Comparison of ENCODE assay signal across 13 mouse cellular contexts in the genomic region with DNA sequence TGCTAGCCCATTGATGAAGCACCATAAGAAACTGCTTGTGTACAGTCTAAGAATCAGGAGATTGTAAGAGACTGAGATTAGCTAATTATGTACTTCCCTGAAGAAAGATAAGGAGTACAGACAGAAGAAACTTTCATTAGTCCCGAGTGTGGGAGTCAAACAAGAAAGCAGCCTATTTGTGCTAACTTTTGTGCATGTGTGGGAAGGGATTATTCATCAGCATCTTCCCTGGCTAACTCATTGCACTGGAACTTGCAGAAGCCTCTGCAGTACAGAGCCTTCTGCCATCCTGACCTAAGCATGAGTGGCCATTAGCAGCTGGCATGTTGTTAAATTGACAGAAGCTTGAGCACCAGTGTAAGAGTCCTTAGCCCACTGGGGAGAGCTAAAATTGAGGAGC.
"Had no signal": no experiment of that assay in that cellular context is flagged by ENCODE, and none has a peak within 500 bp of the region (broad histone marks: within the 10 kb centered on the region; RNA-seq: fewer than 3 reads in every experiment).

No protein-coding gene starts in this region.

- H3K36me3 ChIP-seq: limb, embryonic 12.5 days; liver, embryonic 13.5 days; neural tube, embryonic 12.5 days; stomach, embryonic 15.5 days had no signal

- H3K27ac ChIP-seq: kidney, postnatal 0 days; limb, embryonic 12.5 days; liver, embryonic 13.5 days; neural tube, embryonic 12.5 days; stomach, embryonic 15.5 days had no signal

- H3K4me1 ChIP-seq: liver, embryonic 13.5 days; stomach, embryonic 15.5 days had no signal

- H3K4me2 ChIP-seq: limb, embryonic 12.5 days; liver, embryonic 13.5 days; neural tube, embryonic 12.5 days; stomach, embryonic 15.5 days had no signal

- H3K9me3 ChIP-seq: limb, embryonic 12.5 days; liver, embryonic 13.5 days; neural tube, embryonic 12.5 days; stomach, embryonic 15.5 days had no signal

- H3K4me3 ChIP-seq: limb, embryonic 12.5 days; liver, embryonic 13.5 days; neural tube, embryonic 12.5 days; stomach, embryonic 15.5 days had no signal

- H3K27me3 ChIP-seq: limb, embryonic 12.5 days; liver, embryonic 13.5 days; neural tube, embryonic 12.5 days; stomach, embryonic 15.5 days had no signal

- DNase-seq: kidney, adult 11 months; kidney, adult 9 months; kidney, postnatal 36 days; liver; liver, embryonic 13.5 days; liver, postnatal 0 days; lung, postnatal 36 days; midbrain, embryonic 14.5 days; thymus, postnatal 36 days had no signal

- H3K9ac ChIP-seq: limb, embryonic 12.5 days; liver, embryonic 13.5 days; liver, postnatal 0 days; neural tube, embryonic 12.5 days; stomach, embryonic 15.5 days had no signal

- ATAC-seq: liver, postnatal 0 days had no signal
